Mouse (Mus musculus): ENCODE results near the gene Stox2. TPM values are rescaled to one million over a fixed set of nuclear protein-coding genes. Genes with fewer than 3 reads are reported as not detected.

The Stox2 gene
- total and polyA plus RNA-seq, 2 experiments from 2014 or later = 42.8 to 125 TPM

- Histone ChIP-seq H3K4me3 (ENCODE audit: low read depth, low read length) (no peak overlapping the region), H3K9ac (replicated peaks; ENCODE audit: low read length, poor library complexity, severe bottlenecking) (no peak overlapping the region), H3K27ac (ENCODE audit: low read depth, low read length) (no peak overlapping the region), H3K4me1 (ENCODE audit: insufficient read depth, low read length) (peaks cover 8% of the 10 kb centered on the region), H3K4me2 (ENCODE audit: low read depth, low read length, poor library complexity, severe bottlenecking) (no peak overlapping the region), H3K9me3 (ENCODE audit: low read length) (no peaks in the 10 kb centered on the region), H3K36me3 (ENCODE audit: insufficient read depth, low read length) (no peaks in the 10 kb centered on the region), H3K27me3 (ENCODE audit: insufficient read depth, low read length) (no peaks in the 10 kb centered on the region)
- TF ChIP-seq CTCF (IDR thresholded peaks at IDR 0.05) = no peak
- 0 out of 2 replicates have a peak, but pooled peaks have one; percentile 17 for ATAC-seq (ENCODE audit: low FRiP score)
- 30% methylated on average over 12 of the region's 12 CpGs for WGBS
- DNase-seq (ENCODE audit: low spot score) = no peak
Measured at GRCm38 (mm10) chr8:47260751-47261474, 185.2 kb downstream of the Stox2 start.

- H3K27ac ChIP-seq (ENCODE audit: low read depth, low read length) = no peak overlapping the region
- no peaks in the 10 kb centered on the region for H3K27me3 ChIP-seq (ENCODE audit: insufficient read depth, low read length)
- WGBS = 86% methylated on average over 3 of the region's 4 CpGs
- no peak overlapping the region for H3K4me2 ChIP-seq (ENCODE audit: low read depth, low read length, poor library complexity, severe bottlenecking)
- H3K9me3 ChIP-seq (ENCODE audit: low read length) = no peaks in the 10 kb centered on the region
- no peak for TF ChIP-seq CTCF (IDR thresholded peaks at IDR 0.05)
- no peak overlapping the region for H3K4me3 ChIP-seq (ENCODE audit: low read depth, low read length)
- no peaks in the 10 kb centered on the region for H3K36me3 ChIP-seq (ENCODE audit: insufficient read depth, low read length)
- ATAC-seq (ENCODE audit: low FRiP score) = no peak
- H3K4me1 ChIP-seq (ENCODE audit: insufficient read depth, low read length) = no peaks in the 10 kb centered on the region
- DNase-seq (ENCODE audit: low spot score) = no peak
- H3K9ac ChIP-seq (replicated peaks; ENCODE audit: low read length, poor library complexity, severe bottlenecking) = no peak overlapping the region
Measured at GRCm38 (mm10) chr8:47250832-47251231, 195.3 kb downstream of the Stox2 start.

GRCm38 (mm10) chr8:47245116-47245515, 201.0 kb downstream of the Stox2 start:
- Histone ChIP-seq H3K4me3 (ENCODE audit: low read depth, low read length) (no peak overlapping the region), H3K9me3 (ENCODE audit: low read length) (no peaks in the 10 kb centered on the region), H3K27ac (ENCODE audit: low read depth, low read length) (no peak overlapping the region), H3K36me3 (ENCODE audit: insufficient read depth, low read length) (no peaks in the 10 kb centered on the region), H3K4me2 (ENCODE audit: low read depth, low read length, poor library complexity, severe bottlenecking) (no peak overlapping the region), H3K9ac (replicated peaks; ENCODE audit: low read length, poor library complexity, severe bottlenecking) (no peak overlapping the region), H3K27me3 (ENCODE audit: insufficient read depth, low read length) (no peaks in the 10 kb centered on the region), H3K4me1 (ENCODE audit: insufficient read depth, low read length) (peaks cover 8% of the 10 kb centered on the region)
- ATAC-seq (ENCODE audit: low FRiP score) (no peak), DNase-seq (ENCODE audit: low spot score) (peak; percentile 47)
- 53% methylated on average over 4 of the region's 4 CpGs for WGBS
- TF ChIP-seq CTCF (IDR thresholded peaks at IDR 0.05) = no peak

GRCm38 (mm10) chr8:47244202-47244601, 202.0 kb downstream of the Stox2 start:
- H3K36me3 ChIP-seq (ENCODE audit: insufficient read depth, low read length) = no peaks in the 10 kb centered on the region
- H3K27me3 ChIP-seq (ENCODE audit: insufficient read depth, low read length) = no peaks in the 10 kb centered on the region
- ATAC-seq (ENCODE audit: low FRiP score) (no peak), DNase-seq (ENCODE audit: low spot score) (no peak)
- peak overlapping the region; percentile 75 for H3K27ac ChIP-seq (ENCODE audit: low read depth, low read length)
- TF ChIP-seq CTCF (IDR thresholded peaks at IDR 0.05) = no peak
- WGBS = 75% methylated on average over 15 of the region's 15 CpGs
- no peak overlapping the region; the same call in 1 of the 2 replicates for H3K4me3 ChIP-seq (ENCODE audit: low read depth, low read length)
- peak overlapping the region; percentile 1; the same call in 1 of the 2 replicates for H3K9ac ChIP-seq (replicated peaks; ENCODE audit: low read length, poor library complexity, severe bottlenecking)
- H3K9me3 ChIP-seq (ENCODE audit: low read length) = no peaks in the 10 kb centered on the region
- H3K4me2 ChIP-seq (ENCODE audit: low read depth, low read length, poor library complexity, severe bottlenecking) = peak overlapping the region; percentile 75
- H3K4me1 ChIP-seq (ENCODE audit: insufficient read depth, low read length) = peaks cover 8% of the 10 kb centered on the region

DNA sequence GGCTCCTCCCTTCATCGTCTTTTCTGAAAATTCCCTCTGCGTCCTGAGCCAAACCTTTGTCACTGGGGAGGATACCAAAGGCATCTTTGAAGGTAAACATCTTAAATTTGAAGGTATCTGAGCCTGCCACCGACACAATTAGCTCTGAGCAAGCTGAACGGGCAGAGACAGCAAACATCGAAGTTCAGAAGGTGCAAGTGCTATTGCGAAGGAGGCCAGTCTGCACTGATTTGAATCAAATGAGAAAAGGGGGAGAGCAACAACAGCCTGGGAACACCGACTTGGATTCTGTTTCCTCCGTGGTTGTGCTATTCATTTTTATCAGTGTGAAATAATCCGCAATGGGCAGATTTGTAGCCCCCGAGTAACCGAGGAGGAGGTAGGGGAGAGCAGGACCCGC, 202.5 kb downstream of the Stox2 start:
- peak overlapping the region; percentile 75 for H3K4me2 ChIP-seq (ENCODE audit: low read depth, low read length, poor library complexity, severe bottlenecking)
- H3K9ac ChIP-seq (replicated peaks; ENCODE audit: low read length, poor library complexity, severe bottlenecking) = peak overlapping the region; percentile 1; the same call in 1 of the 2 replicates
- no peak for TF ChIP-seq CTCF (IDR thresholded peaks at IDR 0.05)
- H3K4me3 ChIP-seq (ENCODE audit: low read depth, low read length) = peak overlapping the region; percentile 38
- H3K36me3 ChIP-seq (ENCODE audit: insufficient read depth, low read length) = no peaks in the 10 kb centered on the region
- H3K9me3 ChIP-seq (ENCODE audit: low read length) = no peaks in the 10 kb centered on the region
- DNase-seq (ENCODE audit: low spot score) (no peak), ATAC-seq (ENCODE audit: low FRiP score) (no peak)
- H3K4me1 ChIP-seq (ENCODE audit: insufficient read depth, low read length) = peaks cover 8% of the 10 kb centered on the region
- H3K27me3 ChIP-seq (ENCODE audit: insufficient read depth, low read length) = no peaks in the 10 kb centered on the region
- 17% methylated on average over 12 of the region's 12 CpGs for WGBS
- H3K27ac ChIP-seq (ENCODE audit: low read depth, low read length) = peak overlapping the region; percentile 75

DNA sequence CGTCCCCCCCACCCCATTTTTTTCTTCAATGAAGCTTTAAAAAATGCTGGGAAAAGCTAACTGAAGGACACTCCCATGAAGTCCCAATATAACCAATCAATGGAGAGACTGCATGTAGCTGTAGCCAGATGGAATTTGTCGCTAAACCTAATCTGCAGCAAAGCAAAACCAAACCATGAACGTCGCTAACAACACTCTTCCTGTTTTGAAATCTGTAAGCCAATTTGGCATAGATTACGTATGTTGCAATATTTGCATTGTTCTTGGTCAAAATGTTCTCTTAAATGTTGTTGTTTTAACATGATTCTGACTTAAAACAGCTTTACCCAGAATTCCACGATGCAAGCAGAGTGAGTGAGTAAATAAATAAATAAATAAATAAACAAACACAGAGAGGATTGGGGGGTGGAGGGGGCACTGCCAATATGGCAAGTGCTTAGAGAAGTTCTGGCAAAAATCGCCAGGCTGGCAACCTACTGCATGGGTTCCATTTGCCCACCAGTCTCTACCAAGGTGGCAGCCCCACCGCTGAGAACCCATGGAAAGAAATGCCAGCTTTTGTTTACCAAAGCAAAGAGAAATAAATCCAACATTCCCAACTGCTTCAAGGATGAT, 203.0 kb downstream of the Stox2 start:
- Histone ChIP-seq H3K27me3 (ENCODE audit: insufficient read depth, low read length) (no peaks in the 10 kb centered on the region), H3K36me3 (ENCODE audit: insufficient read depth, low read length) (no peaks in the 10 kb centered on the region), H3K4me3 (ENCODE audit: low read depth, low read length) (peak overlapping the region; percentile 38), H3K4me2 (ENCODE audit: low read depth, low read length, poor library complexity, severe bottlenecking) (peak overlapping the region; percentile 75), H3K27ac (ENCODE audit: low read depth, low read length) (peak overlapping the region; percentile 75), H3K9ac (replicated peaks; ENCODE audit: low read length, poor library complexity, severe bottlenecking) (peak overlapping the region; percentile 40; the same call in 1 of the 2 replicates), H3K4me1 (ENCODE audit: insufficient read depth, low read length) (peaks cover 8% of the 10 kb centered on the region), H3K9me3 (ENCODE audit: low read length) (no peaks in the 10 kb centered on the region)
- peak; percentile 81 for ATAC-seq (ENCODE audit: low FRiP score)
- DNase-seq (ENCODE audit: low spot score) = peak; percentile 80
- TF ChIP-seq CTCF (IDR thresholded peaks at IDR 0.05) = no peak
- WGBS = 8% methylated on average over 8 of the region's 8 CpGs
